ENCODE assay signal across 13 mouse cellular contexts in genomic region chr17:80229396-80229795, GRCm38 (mm10). TPM values are rescaled to one million over a fixed set of nuclear protein-coding genes. Genes with fewer than 3 reads are reported as not detected.
A peak's percentile ranks its signal among the peaks of the same experiment; 100 is the strongest.
DNase-seq lines count a peak whose midpoint lies in the region; ATAC-seq and TF ChIP-seq lines count a peak whose summit lies in the region.
"Had no signal": no experiment of that assay in that cellular context is flagged by ENCODE, and none has a peak within 500 bp of the region (broad histone marks: within the 10 kb centered on the region; RNA-seq: fewer than 3 reads in every experiment).

No protein-coding gene starts in this region.

- no peak overlapping the region for H3K4me2 ChIP-seq in heart, postnatal 0 days (ENCODE audit: low read depth, low read length)
- H3K4me2 ChIP-seq in heart, embryonic 11.5 days, result no peak overlapping the region
- H3K4me2 ChIP-seq in liver, embryonic 11.5 days, result no peak overlapping the region

- 6% methylated on average over 2 of the region's 2 CpGs for WGBS in cerebellum, adult 2 months
- 61% methylated on average over 2 of the region's 2 CpGs for WGBS in heart, postnatal 0 days
- WGBS in heart, embryonic 11.5 days (ENCODE audit: insufficient replicate concordance), result 85% methylated on average over 2 of the region's 2 CpGs
- WGBS in liver, adult 2 months, result 29% methylated on average over 2 of the region's 2 CpGs
- 72% methylated on average over 2 of the region's 2 CpGs for WGBS in liver, embryonic 11.5 days

- H3K36me3 ChIP-seq in heart, postnatal 0 days (replicated peaks; ENCODE audit: control insufficient read depth, insufficient read depth, low read length), result no peaks in the 10 kb centered on the region
- H3K36me3 ChIP-seq in heart, embryonic 11.5 days (ENCODE audit: control insufficient read depth, insufficient read depth, low read length), result no peaks in the 10 kb centered on the region
- H3K36me3 ChIP-seq in liver, adult 2 months (ENCODE audit: control insufficient read depth, insufficient read depth, low read length), result no peaks in the 10 kb centered on the region
- H3K36me3 ChIP-seq in liver, embryonic 11.5 days (ENCODE audit: control insufficient read depth, insufficient read depth, low read length), result peaks cover 6% of the 10 kb centered on the region; the same call in 1 of the 2 replicates

- TF ChIP-seq POLR2A in cerebellum, adult 2 months (IDR thresholded peaks at IDR 0.05; ENCODE audit: borderline replicate concordance, insufficient read depth, low read length), result no peak
- no peak for TF ChIP-seq POLR2A in liver, adult 2 months (IDR thresholded peaks at IDR 0.05; ENCODE audit: extremely low read depth, insufficient read depth, low read length)
- TF ChIP-seq POLR2A in brain, embryonic 14.5 days (IDR thresholded peaks at IDR 0.05; ENCODE audit: borderline replicate concordance, extremely low read depth, insufficient read depth, insufficient read length, poor library complexity, severe bottlenecking), result no peak

- H3K9me3 ChIP-seq in heart, postnatal 0 days (replicated peaks; ENCODE audit: control insufficient read depth, low read length), result no peaks in the 10 kb centered on the region
- H3K9me3 ChIP-seq in heart, embryonic 11.5 days (replicated peaks; ENCODE audit: control insufficient read depth, low read length), result no peaks in the 10 kb centered on the region
- H3K9me3 ChIP-seq in liver, embryonic 11.5 days (ENCODE audit: control insufficient read depth, low read length), result no peaks in the 10 kb centered on the region

- no peak overlapping the region for H3K27ac ChIP-seq in cerebellum, adult 2 months (ENCODE audit: insufficient read depth, low read length)
- H3K27ac ChIP-seq in heart, postnatal 0 days (ENCODE audit: low read depth), result no peak overlapping the region
- no peak overlapping the region for H3K27ac ChIP-seq in heart, embryonic 11.5 days (ENCODE audit: low read depth, low read length)
- H3K27ac ChIP-seq in liver, adult 2 months (replicated peaks; ENCODE audit: insufficient read depth, low read depth, low read length), result no peak overlapping the region
- no peak overlapping the region for H3K27ac ChIP-seq in liver, embryonic 11.5 days (ENCODE audit: low read depth, low read length)
- H3K27ac ChIP-seq: left cerebral cortex, adult 2 months had no signal

- no peaks in the 10 kb centered on the region; the same call in 1 of the 2 replicates for H3K4me1 ChIP-seq in cerebellum, adult 2 months (ENCODE audit: control insufficient read depth, insufficient read depth, low read length)
- H3K4me1 ChIP-seq in heart, postnatal 0 days (ENCODE audit: control insufficient read depth, insufficient read depth), result peaks cover 5% of the 10 kb centered on the region
- 0 out of 2 replicates have a peak, but pooled peaks cover 3% of the 10 kb centered on the region for H3K4me1 ChIP-seq in heart, embryonic 11.5 days (ENCODE audit: control insufficient read depth, insufficient read depth, low read length)
- H3K4me1 ChIP-seq in liver, adult 2 months (ENCODE audit: control insufficient read depth, insufficient read depth, low read length), result 0 out of 2 replicates have a peak, but pooled peaks cover 4% of the 10 kb centered on the region
- H3K4me1 ChIP-seq in liver, embryonic 11.5 days (replicated peaks; ENCODE audit: control insufficient read depth, insufficient read depth, low read length), result 0 out of 2 replicates have a peak, but pooled peaks cover 3% of the 10 kb centered on the region

- H3K79me2 ChIP-seq in liver, adult 2 months (ENCODE audit: control insufficient read depth, insufficient read depth, low read length), result no peaks in the 10 kb centered on the region

- peak; percentile 25 to 29 for DNase-seq in cerebellum, adult 2 months
- DNase-seq in cerebellum, adult 11 months, result no peak
- DNase-seq in heart, postnatal 0 days (ENCODE audit: low spot score), result no peak
- peak; percentile 9 for DNase-seq in liver, adult 2 months (ENCODE audit: extremely low read depth, low read depth, low spot score)
- DNase-seq in liver, embryonic 11.5 days (ENCODE audit: low spot score), result no peak
- peak; percentile 44 for DNase-seq in brain, embryonic 14.5 days (ENCODE audit: low read depth)
- no peak for DNase-seq in neural tube, embryonic 10.5 days (ENCODE audit: extremely low spot score, low spot score)
- DNase-seq: forebrain, postnatal 0 days; liver; lung, postnatal 10 days had no signal

- no peaks in the 10 kb centered on the region for H3K27me3 ChIP-seq in cerebellum, adult 2 months (ENCODE audit: control insufficient read depth, insufficient read depth, low read length)
- H3K27me3 ChIP-seq in heart, postnatal 0 days (ENCODE audit: control insufficient read depth, insufficient read depth, low read length), result no peaks in the 10 kb centered on the region
- H3K27me3 ChIP-seq in heart, embryonic 11.5 days (ENCODE audit: control insufficient read depth, insufficient read depth, low read length), result no peaks in the 10 kb centered on the region
- no peaks in the 10 kb centered on the region for H3K27me3 ChIP-seq in liver, adult 2 months (ENCODE audit: control insufficient read depth, insufficient read depth, low read length)
- no peaks in the 10 kb centered on the region for H3K27me3 ChIP-seq in liver, embryonic 11.5 days (replicated peaks; ENCODE audit: control insufficient read depth, insufficient read depth, low read length)

- no peak for TF ChIP-seq EP300 in heart, postnatal 0 days (IDR thresholded peaks at IDR 0.05; ENCODE audit: low read depth)

- no peak overlapping the region for H3K9ac ChIP-seq in heart, postnatal 0 days (replicated peaks; ENCODE audit: low read depth, low read length)
- no peak overlapping the region for H3K9ac ChIP-seq in heart, embryonic 11.5 days (ENCODE audit: low read depth, low read length)
- no peak overlapping the region for H3K9ac ChIP-seq in liver, adult 2 months (ENCODE audit: low read depth, low read length)
- no peak overlapping the region for H3K9ac ChIP-seq in liver, embryonic 11.5 days (ENCODE audit: low read depth, low read length)
- H3K9ac ChIP-seq: forebrain, postnatal 0 days had no signal

- ATAC-seq in heart, postnatal 0 days (ENCODE audit: insufficient read depth, low read depth), result peak; percentile 30; the same call in 1 of the 2 replicates
- no peak for ATAC-seq in heart, embryonic 11.5 days (replicated peaks; ENCODE audit: insufficient number of reproducible peaks, low FRiP score, low TSS enrichment)
- no peak for ATAC-seq in liver, embryonic 11.5 days (replicated peaks; ENCODE audit: low FRiP score)
- ATAC-seq: forebrain, postnatal 0 days had no signal

- TF ChIP-seq CTCF in cerebellum, adult 2 months (IDR thresholded peaks at IDR 0.05; ENCODE audit: borderline replicate concordance, insufficient read depth, low read depth, low read length), result no peak
- TF ChIP-seq CTCF in heart, postnatal 0 days (IDR thresholded peaks at IDR 0.05; ENCODE audit: low read depth), result no peak
- TF ChIP-seq CTCF in liver, adult 2 months (IDR thresholded peaks at IDR 0.05; ENCODE audit: low read depth, low read length), result no peak
- no peak for TF ChIP-seq CTCF in brain, embryonic 14.5 days (IDR thresholded peaks at IDR 0.05; ENCODE audit: borderline replicate concordance, extremely low read depth, insufficient read depth, insufficient read length)

- H3K4me3 ChIP-seq in cerebellum, adult 2 months (replicated peaks; ENCODE audit: insufficient read depth, low read depth, low read length), result no peak overlapping the region
- H3K4me3 ChIP-seq in heart, postnatal 0 days (ENCODE audit: low read depth, low read length), result no peak overlapping the region
- no peak overlapping the region for H3K4me3 ChIP-seq in heart, embryonic 11.5 days (ENCODE audit: low read depth, low read length)
- no peak overlapping the region for H3K4me3 ChIP-seq in liver, adult 2 months (ENCODE audit: insufficient read depth, low read depth, low read length)
- H3K4me3 ChIP-seq in liver, embryonic 11.5 days (ENCODE audit: low read depth, low read length), result no peak overlapping the region
- H3K4me3 ChIP-seq: left cerebral cortex, adult 2 months had no signal

RNA-seq across cellular contexts. Expression of gene Gemin6, which starts 5.2 kb away (rescaled TPM):
- polyA plus RNA-seq in cerebellum, adult 2 months (2012; rRNA removed), result 6.0 and 6.1 TPM in 2 replicates
- 0.54 and 4.7 TPM in 2 replicates for total RNA-seq in heart, postnatal 0 days (2014; rRNA removed; ENCODE audit: low replicate concordance)
- 13.3 and 14.6 TPM in 2 replicates for polyA plus RNA-seq in heart, postnatal 0 days (2015; fragmentation: Nextera tagmentation; extraction: Ambion mirVana)
- 32.0 and 35.1 TPM in 2 replicates for polyA plus RNA-seq in heart, embryonic 11.5 days (2014; fragmentation: Nextera tagmentation; extraction: Ambion mirVana)
- total RNA-seq in liver, adult 2 months (2014; rRNA removed), result 4.9 and 5.9 TPM in 2 replicates
- polyA plus RNA-seq in liver, adult 2 months (2012; rRNA removed), result 2.2 and 2.3 TPM in 2 replicates
- polyA plus RNA-seq in liver, embryonic 11.5 days (2014; fragmentation: Nextera tagmentation; extraction: Ambion mirVana), result 71.9 and 75.9 TPM in 2 replicates
- 9.7 and 12.5 TPM in 2 replicates for polyA plus RNA-seq in brain, embryonic 14.5 days (2012; rRNA removed)

RNA-seq across cellular contexts. Expression of gene Ttc39d, which starts 22.1 kb away (rescaled TPM):
- 0.05 and 0.13 TPM in 2 replicates for polyA plus RNA-seq in cerebellum, adult 2 months (2012; rRNA removed)
- 1.0 TPM in 1 of 2 replicates, not detected in the other for total RNA-seq in heart, postnatal 0 days (2014; rRNA removed; ENCODE audit: low replicate concordance)
- polyA plus RNA-seq in heart, postnatal 0 days (2015; fragmentation: Nextera tagmentation; extraction: Ambion mirVana), result 0.05 and 0.08 TPM in 2 replicates
- polyA plus RNA-seq in heart, embryonic 11.5 days (2014; fragmentation: Nextera tagmentation; extraction: Ambion mirVana), result 0.24 TPM in 1 of 2 replicates, not detected in the other
- not detected in 2 replicates for total RNA-seq in liver, adult 2 months (2014; rRNA removed)
- not detected in 2 replicates for polyA plus RNA-seq in liver, adult 2 months (2012; rRNA removed)
- not detected in 2 replicates for polyA plus RNA-seq in liver, embryonic 11.5 days (2014; fragmentation: Nextera tagmentation; extraction: Ambion mirVana)
- 0.05 and 0.08 TPM in 2 replicates for polyA plus RNA-seq in brain, embryonic 14.5 days (2012; rRNA removed)
- total RNA-seq: granulocyte monocyte progenitor cell, adult 5-6 weeks had no signal

RNA-seq across cellular contexts. Expression of gene Srsf7, which starts 22.3 kb away (rescaled TPM):
- polyA plus RNA-seq in cerebellum, adult 2 months (2012; rRNA removed), result 124 and 136 TPM in 2 replicates
- 84.3 and 86.2 TPM in 2 replicates for total RNA-seq in heart, postnatal 0 days (2014; rRNA removed; ENCODE audit: low replicate concordance)
- 151 and 154 TPM in 2 replicates for polyA plus RNA-seq in heart, postnatal 0 days (2015; fragmentation: Nextera tagmentation; extraction: Ambion mirVana)
- 383 and 398 TPM in 2 replicates for polyA plus RNA-seq in heart, embryonic 11.5 days (2014; fragmentation: Nextera tagmentation; extraction: Ambion mirVana)
- 20.5 and 22.3 TPM in 2 replicates for total RNA-seq in liver, adult 2 months (2014; rRNA removed)
- polyA plus RNA-seq in liver, adult 2 months (2012; rRNA removed), result 13.2 and 20.6 TPM in 2 replicates
- 649 and 673 TPM in 2 replicates for polyA plus RNA-seq in liver, embryonic 11.5 days (2014; fragmentation: Nextera tagmentation; extraction: Ambion mirVana)
- polyA plus RNA-seq in brain, embryonic 14.5 days (2012; rRNA removed), result 326 and 421 TPM in 2 replicates

Comparison
In these comparisons a context has a peak if more than half of its experiments do, and no peak if none do; other contexts are left out.
1. DNase-seq: peak in cerebellum, adult 2 months (2 of 2), liver, adult 2 months (single experiment) and brain, embryonic 14.5 days (single experiment); none in cerebellum, adult 11 months (single experiment), heart, postnatal 0 days (single experiment), liver, embryonic 11.5 days (single experiment) and neural tube, embryonic 10.5 days (single experiment).